Mouse (Mus musculus): ENCODE data around the gene Olfr996. TPM values are rescaled to one million over a fixed set of nuclear protein-coding genes. Genes with fewer than 3 reads are reported as not detected.
"Not testable (repeated sequence)": the region's sequence is repeated elsewhere in the genome, so short reads cannot be mapped to it uniquely, and the experiment has no call there.

The Olfr996 gene
- polyA plus RNA-seq (2012; ENCODE audit: insufficient read depth, insufficient read length, missing spikeins), result not detected in 2 replicates

GRCm38 (mm10) chr2:85578915-85579314 lies at the start of gene Olfr996:
Gene Olfr996 (plus strand): TSS chr2:85579215.
- Histone ChIP-seq H3K4me3 (ENCODE audit: insufficient read depth, low read length) (no peak within 1 kb of the TSS), H3K27ac (ENCODE audit: insufficient read depth, low read depth, low read length) (no peak within 1 kb of the TSS), H3K4me1 (ENCODE audit: control insufficient read depth, insufficient read depth, low read length) (no peaks in the 10 kb centered on the region)
- TF ChIP-seq CTCF (IDR thresholded peaks at IDR 0.05; ENCODE audit: low read depth, low read length), result no peak
- TF ChIP-seq POLR2A (IDR thresholded peaks at IDR 0.05; ENCODE audit: borderline replicate concordance, low read depth, low read length), result no peak

- H3K27ac ChIP-seq (ENCODE audit: insufficient read depth, low read depth, low read length), result no peak overlapping the region
- H3K4me3 ChIP-seq (ENCODE audit: insufficient read depth, low read length), result no peak overlapping the region
- H3K4me1 ChIP-seq (ENCODE audit: control insufficient read depth, insufficient read depth, low read length), result no peaks in the 10 kb centered on the region
- no peak for TF ChIP-seq POLR2A (IDR thresholded peaks at IDR 0.05; ENCODE audit: borderline replicate concordance, low read depth, low read length)
- no peak for TF ChIP-seq CTCF (IDR thresholded peaks at IDR 0.05; ENCODE audit: low read depth, low read length)
Measured at GRCm38 (mm10) chr2:85532082-85532778, 46.8 kb upstream of the Olfr996 start.

GRCm38 (mm10) chr2:85533934-85534333 lies 45.1 kb upstream of the Olfr996 start:
- TF ChIP-seq CTCF (IDR thresholded peaks at IDR 0.05; ENCODE audit: low read depth, low read length), result no peak
- no peak for TF ChIP-seq POLR2A (IDR thresholded peaks at IDR 0.05; ENCODE audit: borderline replicate concordance, low read depth, low read length)
- H3K4me3 ChIP-seq (ENCODE audit: insufficient read depth, low read length), result no peak overlapping the region
- no peak overlapping the region for H3K27ac ChIP-seq (ENCODE audit: insufficient read depth, low read depth, low read length)
- no peaks in the 10 kb centered on the region for H3K4me1 ChIP-seq (ENCODE audit: control insufficient read depth, insufficient read depth, low read length)

- TF ChIP-seq CTCF (IDR thresholded peaks at IDR 0.05; ENCODE audit: low read depth, low read length) (no peak), POLR2A (IDR thresholded peaks at IDR 0.05; ENCODE audit: borderline replicate concordance, low read depth, low read length) (no peak)
- no peaks in the 10 kb centered on the region for H3K4me1 ChIP-seq (ENCODE audit: control insufficient read depth, insufficient read depth, low read length)
- no peak overlapping the region for H3K4me3 ChIP-seq (ENCODE audit: insufficient read depth, low read length)
- H3K27ac ChIP-seq (ENCODE audit: insufficient read depth, low read depth, low read length), result no peak overlapping the region
Measured at GRCm38 (mm10) chr2:85554806-85555205, 24.2 kb upstream of the Olfr996 start.

- H3K27ac ChIP-seq (ENCODE audit: insufficient read depth, low read depth, low read length), result no peak overlapping the region
- no peaks in the 10 kb centered on the region for H3K4me1 ChIP-seq (ENCODE audit: control insufficient read depth, insufficient read depth, low read length)
- no peak for TF ChIP-seq CTCF (IDR thresholded peaks at IDR 0.05; ENCODE audit: low read depth, low read length)
- no peak for TF ChIP-seq POLR2A (IDR thresholded peaks at IDR 0.05; ENCODE audit: borderline replicate concordance, low read depth, low read length)
Measured at GRCm38 (mm10) chr2:85560226-85560625, 18.8 kb upstream of the Olfr996 start.

GRCm38 (mm10) chr2:85561187-85561586 lies 17.8 kb upstream of the Olfr996 start:
- Histone ChIP-seq H3K4me1 (ENCODE audit: control insufficient read depth, insufficient read depth, low read length) (no peaks in the 10 kb centered on the region), H3K27ac (ENCODE audit: insufficient read depth, low read depth, low read length) (no peak overlapping the region)
- TF ChIP-seq POLR2A (IDR thresholded peaks at IDR 0.05; ENCODE audit: borderline replicate concordance, low read depth, low read length), result no peak

More at GRCm38 (mm10) chr2:85560226-85560625, 18.8 kb upstream of the Olfr996 start:
- no peak overlapping the region for H3K4me3 ChIP-seq (ENCODE audit: insufficient read depth, low read length)

GRCm38 (mm10) chr2:85588648-85589047 lies 9.6 kb downstream of the Olfr996 start, which contains the start of gene Olfr998:
Gene Olfr998 (plus strand): TSS chr2:85588948.
- H3K4me1 ChIP-seq (ENCODE audit: control insufficient read depth, insufficient read depth, low read length); H3K4me3 ChIP-seq (ENCODE audit: insufficient read depth, low read length); H3K27ac ChIP-seq (ENCODE audit: insufficient read depth, low read depth, low read length): not testable (repeated sequence)

More at GRCm38 (mm10) chr2:85561187-85561586, 17.8 kb upstream of the Olfr996 start:
- no peak overlapping the region for H3K4me3 ChIP-seq (ENCODE audit: insufficient read depth, low read length)

- TF ChIP-seq POLR2A (IDR thresholded peaks at IDR 0.05; ENCODE audit: borderline replicate concordance, low read depth, low read length) (no peak), CTCF (IDR thresholded peaks at IDR 0.05; ENCODE audit: low read depth, low read length) (no peak)
- Histone ChIP-seq H3K4me3 (ENCODE audit: insufficient read depth, low read length) (no peak within 1 kb of the TSS), H3K4me1 (ENCODE audit: control insufficient read depth, insufficient read depth, low read length) (no peaks in the 10 kb centered on the region), H3K27ac (ENCODE audit: insufficient read depth, low read depth, low read length) (no peak within 1 kb of the TSS)
Measured at GRCm38 (mm10) chr2:85611803-85612202, 32.8 kb downstream of the Olfr996 start, which contains the start of gene Olfr1000. Gene Olfr1000 (minus strand): TSS chr2:85611903.

Other genes with a start within 250 kb of the Olfr996 start
- gene Olfr987, start 239.9 kb upstream of the Olfr996 start, polyA plus RNA-seq (2012; ENCODE audit: insufficient read depth, insufficient read length, missing spikeins), result not detected in 2 replicates
- gene Olfr988, start 216.0 kb upstream of the Olfr996 start, polyA plus RNA-seq (2012; ENCODE audit: insufficient read depth, insufficient read length, missing spikeins), result not detected in 2 replicates
- gene Olfr992, start 169.7 kb upstream of the Olfr996 start, polyA plus RNA-seq (2012; ENCODE audit: insufficient read depth, insufficient read length, missing spikeins), result not detected in 2 replicates
- not detected in 2 replicates for gene Olfr993, start 164.3 kb upstream of the Olfr996 start, polyA plus RNA-seq (2012; ENCODE audit: insufficient read depth, insufficient read length, missing spikeins)
- gene Olfr994, start 142.8 kb upstream of the Olfr996 start, polyA plus RNA-seq (2012; ENCODE audit: insufficient read depth, insufficient read length, missing spikeins), result not detected in 2 replicates
- not detected in 2 replicates for gene Olfr995, start 135.6 kb upstream of the Olfr996 start, polyA plus RNA-seq (2012; ENCODE audit: insufficient read depth, insufficient read length, missing spikeins)
- gene 4833423E24Rik, start 60.2 kb upstream of the Olfr996 start, polyA plus RNA-seq (2012; ENCODE audit: insufficient read depth, insufficient read length, missing spikeins), result not detected in 2 replicates
- not detected in 2 replicates for gene Olfr998, start 9.7 kb downstream of the Olfr996 start, polyA plus RNA-seq (2012; ENCODE audit: insufficient read depth, insufficient read length, missing spikeins)
- gene Olfr1000, start 32.7 kb downstream of the Olfr996 start, polyA plus RNA-seq (2012; ENCODE audit: insufficient read depth, insufficient read length, missing spikeins), result not detected in 2 replicates
- gene Olfr1002, start 71.5 kb downstream of the Olfr996 start, polyA plus RNA-seq (2012; ENCODE audit: insufficient read depth, insufficient read length, missing spikeins), result not detected in 2 replicates
- not detected in 2 replicates for gene Olfr154, start 85.2 kb downstream of the Olfr996 start, polyA plus RNA-seq (2012; ENCODE audit: insufficient read depth, insufficient read length, missing spikeins)
- not detected in 2 replicates for gene Olfr1006, start 99.6 kb downstream of the Olfr996 start, polyA plus RNA-seq (2012; ENCODE audit: insufficient read depth, insufficient read length, missing spikeins)
- not detected in 2 replicates for gene Olfr1008, start 110.2 kb downstream of the Olfr996 start, polyA plus RNA-seq (2012; ENCODE audit: insufficient read depth, insufficient read length, missing spikeins)
- gene Olfr1009, start 136.2 kb downstream of the Olfr996 start, polyA plus RNA-seq (2012; ENCODE audit: insufficient read depth, insufficient read length, missing spikeins), result not detected in 2 replicates
- gene Olfr1012, start 183.6 kb downstream of the Olfr996 start, polyA plus RNA-seq (2012; ENCODE audit: insufficient read depth, insufficient read length, missing spikeins), result not detected in 2 replicates
- not detected in 2 replicates for gene Olfr1013, start 187.9 kb downstream of the Olfr996 start, polyA plus RNA-seq (2012; ENCODE audit: insufficient read depth, insufficient read length, missing spikeins)
- not detected in 2 replicates for gene Olfr1014, start 193.5 kb downstream of the Olfr996 start, polyA plus RNA-seq (2012; ENCODE audit: insufficient read depth, insufficient read length, missing spikeins)
- gene Olfr1015, start 202.8 kb downstream of the Olfr996 start, polyA plus RNA-seq (2012; ENCODE audit: insufficient read depth, insufficient read length, missing spikeins), result not detected in 2 replicates
- gene Olfr1016, start 223.3 kb downstream of the Olfr996 start, polyA plus RNA-seq (2012; ENCODE audit: insufficient read depth, insufficient read length, missing spikeins), result not detected in 2 replicates
- gene Olfr1018, start 239.3 kb downstream of the Olfr996 start, polyA plus RNA-seq (2012; ENCODE audit: insufficient read depth, insufficient read length, missing spikeins), result not detected in 2 replicates